Mouse (Mus musculus): ENCODE measurements around the gene Dok3. TPM values are rescaled to one million over a fixed set of nuclear protein-coding genes. Genes with fewer than 3 reads are reported as not detected.
"Not testable (repeated sequence)": the region's sequence is repeated elsewhere in the genome, so short reads cannot be mapped to it uniquely, and the experiment has no call there.

Dok3 gene
- total RNA-seq (2014; fragmentation: Nextera tagmentation) = 26.2 and 59.4 TPM in 2 replicates
- total RNA-seq (2017) = 32.7 and 40.6 TPM in 2 replicates

DNA sequence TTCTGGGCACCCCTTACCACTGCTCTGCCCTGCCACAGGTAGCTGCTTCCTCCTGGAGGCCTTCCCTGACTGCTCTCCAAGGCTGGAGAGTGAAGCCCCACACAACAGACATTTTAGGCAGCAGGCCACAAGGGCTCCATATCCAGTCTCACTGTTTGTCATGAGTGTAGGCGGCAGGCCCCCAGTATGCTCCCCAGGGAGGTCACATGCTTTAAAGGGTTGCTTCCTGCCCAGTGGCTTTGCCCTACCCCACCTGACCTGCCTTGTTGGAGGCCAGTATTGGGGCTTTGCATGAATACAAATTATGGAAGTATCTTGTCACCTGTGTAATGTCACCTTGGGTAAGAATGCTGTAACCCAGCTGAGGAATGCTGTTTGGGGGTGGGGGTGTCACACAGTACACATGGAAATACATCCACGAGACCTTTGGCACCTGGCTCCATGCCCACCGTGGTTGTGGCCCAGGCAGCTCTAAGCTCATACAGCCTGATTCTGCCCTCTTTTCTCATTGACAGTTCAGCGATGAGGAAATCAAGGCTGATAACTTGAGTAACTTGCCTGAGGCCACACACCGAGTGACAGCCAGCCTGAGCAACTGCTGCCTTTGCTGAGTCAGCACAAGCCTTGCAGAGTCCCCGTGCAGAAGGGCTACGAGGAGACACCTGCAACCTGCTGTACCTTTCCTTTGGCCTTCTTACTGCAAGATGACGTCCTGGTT is at the start of gene Dok3:
TSS of gene Dok3 (minus strand) at position 99 of the 718 bp plus-strand sequence.
- peak; percentile 43 for ATAC-seq (replicated peaks; ENCODE audit: poor library complexity, severe bottlenecking)

DNA sequence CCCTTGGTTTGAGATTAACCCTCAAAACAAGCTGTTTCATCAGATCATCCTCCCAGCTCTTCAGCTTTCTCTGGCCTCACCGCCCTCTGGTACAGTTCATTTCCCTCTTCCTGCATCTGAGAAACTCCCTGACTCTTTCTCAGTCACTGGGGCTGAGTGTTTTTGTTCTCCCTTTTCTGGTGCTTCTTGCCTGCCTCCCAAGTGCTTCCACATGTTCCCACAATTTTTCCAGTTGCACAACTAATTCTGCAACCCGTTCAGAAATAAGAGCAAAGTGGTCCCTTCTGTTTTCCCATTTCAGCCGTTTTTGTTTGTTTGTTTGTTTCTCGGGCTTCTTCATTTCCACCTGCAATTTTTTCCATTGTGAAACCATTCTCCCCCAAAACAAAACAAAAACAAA is 49.0 kb upstream of the Dok3 start:
- ATAC-seq (replicated peaks; ENCODE audit: poor library complexity, severe bottlenecking) = no peak

DNA sequence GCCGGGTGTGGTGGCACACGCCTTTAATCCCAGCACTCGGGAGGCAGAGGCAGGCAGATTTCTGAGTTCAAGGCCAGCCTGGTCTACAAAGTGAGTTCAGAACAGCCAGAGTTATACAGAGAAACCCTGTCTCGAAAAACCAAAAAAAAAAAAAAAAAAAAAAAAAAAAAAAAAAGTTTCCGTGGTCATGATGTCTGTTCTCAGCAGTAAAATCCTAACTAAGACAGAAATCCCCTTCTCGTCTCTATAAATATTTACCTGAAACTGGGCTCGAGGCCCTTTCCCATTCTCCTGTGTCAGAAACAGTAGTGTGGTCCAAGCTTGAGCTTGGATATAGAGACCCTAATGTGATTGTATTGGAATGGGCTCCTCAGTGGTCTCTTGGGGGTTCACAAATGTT is 47.8 kb upstream of the Dok3 start:
- ATAC-seq (replicated peaks; ENCODE audit: poor library complexity, severe bottlenecking) = not testable (repeated sequence)

DNA sequence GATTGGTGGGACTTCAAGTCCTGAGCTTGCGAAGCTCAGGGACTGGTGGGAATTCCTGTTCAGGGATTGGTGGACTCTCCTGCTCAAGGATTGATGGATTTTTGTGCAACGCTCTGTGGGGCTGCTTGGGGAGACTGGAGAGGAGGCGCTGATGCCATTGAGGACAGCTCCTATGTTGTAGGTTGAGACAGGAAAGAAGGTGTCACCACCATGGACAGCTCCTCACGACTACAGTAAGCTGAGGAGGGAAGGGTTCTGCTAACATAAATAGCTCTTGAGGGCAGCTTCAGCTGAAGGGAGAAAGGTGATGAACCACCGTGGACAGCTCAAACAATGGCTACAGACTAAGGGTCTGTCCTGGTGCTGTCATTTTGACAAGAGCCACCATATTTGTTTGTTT is 46.8 kb upstream of the Dok3 start:
- no peak for ATAC-seq (replicated peaks; ENCODE audit: poor library complexity, severe bottlenecking)

DNA sequence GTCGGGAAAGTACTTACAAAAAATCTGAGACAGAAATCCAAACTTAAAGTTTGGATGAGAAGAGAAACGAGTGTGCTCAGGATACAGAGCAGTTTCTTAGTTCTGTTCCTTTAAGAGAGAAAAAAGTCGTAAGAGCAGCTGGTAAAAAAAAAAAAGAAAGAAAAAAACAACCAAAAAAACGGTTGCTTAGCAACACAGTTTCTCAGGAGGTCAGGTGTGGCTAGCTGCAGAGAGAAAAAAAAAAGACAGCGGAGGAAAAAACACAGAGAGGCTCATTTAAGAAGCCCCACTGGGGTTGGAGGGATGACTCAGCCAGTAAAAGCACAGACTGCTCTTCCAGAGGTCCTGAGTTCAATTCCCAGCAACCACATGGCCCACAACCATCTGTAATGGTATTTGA is 45.2 kb upstream of the Dok3 start:
- ATAC-seq (replicated peaks; ENCODE audit: poor library complexity, severe bottlenecking) = no peak

DNA sequence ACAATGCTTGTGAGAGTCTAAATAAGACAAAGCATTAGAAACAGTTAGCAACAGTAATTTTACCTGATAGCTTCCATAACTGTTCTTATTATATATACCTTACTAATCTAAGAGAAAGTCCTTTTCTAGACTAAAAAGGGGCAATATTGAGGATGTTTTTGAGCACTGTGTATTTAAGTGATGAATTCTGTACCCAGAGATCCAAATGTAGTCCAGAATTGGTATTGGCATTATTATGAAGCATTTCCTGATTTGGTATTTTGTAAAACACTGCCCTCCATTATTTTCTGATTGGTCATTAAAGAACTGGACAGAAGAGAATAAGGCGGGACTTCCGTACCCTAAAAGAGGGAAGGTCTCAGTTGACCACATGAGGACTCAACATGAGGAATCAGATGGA is 44.3 kb upstream of the Dok3 start, which contains the start of gene Tmed9:
TSS of gene Tmed9 (plus strand) at position 301 of the 400 bp plus-strand sequence.
- ATAC-seq (replicated peaks; ENCODE audit: poor library complexity, severe bottlenecking) = no peak

DNA sequence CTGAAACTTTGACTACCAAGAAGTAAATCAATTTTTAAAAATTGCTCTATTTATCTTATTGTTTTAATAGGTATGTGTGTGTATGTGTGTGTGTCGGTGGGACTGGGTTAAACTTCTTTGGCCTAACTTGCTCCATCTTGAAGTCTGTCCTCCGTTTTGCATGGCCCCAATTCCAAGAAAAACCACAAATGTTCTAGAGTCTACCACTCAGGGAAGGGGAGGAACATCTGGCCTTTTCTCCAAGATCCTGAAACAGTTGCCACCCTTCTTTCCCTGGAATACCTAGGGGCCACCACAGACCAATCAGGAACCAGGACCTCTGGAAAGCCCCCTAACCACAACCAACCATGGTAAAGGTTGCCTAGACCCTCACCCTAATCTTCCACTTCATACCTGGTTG is 42.9 kb upstream of the Dok3 start:
- ATAC-seq (replicated peaks; ENCODE audit: poor library complexity, severe bottlenecking) = no peak

DNA sequence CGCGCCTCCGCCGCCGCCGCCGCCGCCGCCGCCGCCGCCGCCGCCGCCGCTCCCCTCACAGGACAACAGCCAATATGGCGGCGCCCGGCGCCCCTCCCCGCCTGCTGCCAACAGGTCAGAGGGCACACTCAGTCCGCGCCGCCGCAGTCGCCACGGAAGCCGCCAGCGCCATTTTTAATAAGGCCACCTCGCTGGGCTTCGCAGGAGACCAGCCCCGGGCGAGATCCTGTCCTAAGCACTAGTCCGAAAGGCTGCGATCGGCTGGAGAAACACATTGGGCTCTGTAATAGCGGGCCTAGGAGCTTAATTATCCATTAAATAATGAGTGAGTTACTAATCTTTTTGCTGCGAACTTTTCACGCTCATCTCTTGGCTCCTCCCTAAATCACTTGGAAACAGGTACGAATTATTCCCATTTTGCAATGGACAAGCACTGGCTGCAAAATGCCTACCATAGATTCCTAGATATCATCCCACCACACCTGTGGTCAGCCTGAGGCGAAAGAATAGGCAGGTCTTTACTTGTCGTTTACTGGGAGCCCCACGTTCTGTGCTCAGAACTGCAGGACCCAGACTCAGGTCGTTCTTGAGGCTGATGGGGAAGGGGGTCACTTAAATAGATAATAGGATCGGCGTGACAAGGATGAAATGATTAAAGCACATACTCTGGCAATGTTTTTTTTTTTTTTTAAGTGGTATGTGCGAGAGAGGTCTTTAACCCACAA is 42.1 kb upstream of the Dok3 start, which contains the start of gene Fam193b:
TSS of gene Fam193b (minus strand) at position 94 of the 725 bp plus-strand sequence.
- peak; percentile 98 for ATAC-seq (replicated peaks; ENCODE audit: poor library complexity, severe bottlenecking)

DNA sequence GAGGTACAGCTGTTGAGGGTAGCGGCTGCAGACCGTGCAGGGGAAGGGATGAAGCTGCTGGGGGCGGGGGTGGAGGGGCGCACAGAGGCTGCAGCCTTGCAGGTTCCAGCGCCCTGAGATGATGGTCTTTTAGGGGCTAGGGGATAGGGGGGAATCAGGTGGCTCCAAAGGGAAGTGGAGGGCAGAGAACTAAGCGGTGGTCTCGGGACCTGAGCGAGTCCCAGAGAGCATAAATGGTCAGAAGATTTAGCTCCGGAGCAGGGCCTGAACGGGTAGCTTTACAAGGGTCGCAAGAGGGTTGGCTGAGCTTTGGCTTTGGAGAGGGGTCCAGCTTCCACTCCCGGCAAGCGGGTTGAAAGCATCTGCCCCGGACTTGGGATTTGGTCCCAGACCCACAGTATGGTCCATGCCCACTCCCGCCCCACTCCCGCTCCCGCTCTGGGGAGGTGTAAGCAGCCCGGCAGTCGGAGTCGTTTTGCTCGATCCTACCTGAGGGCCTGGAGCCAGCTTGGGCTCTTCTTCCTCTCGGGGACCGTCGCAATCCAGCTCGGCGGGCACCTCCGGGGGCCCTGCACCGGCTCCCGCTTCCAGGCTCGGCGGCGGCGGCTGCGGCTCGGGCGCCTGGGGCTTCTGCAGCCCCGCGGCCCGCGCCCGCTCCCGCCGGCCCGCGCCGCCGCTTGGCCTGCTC is 41.3 kb upstream of the Dok3 start:
- ATAC-seq (replicated peaks; ENCODE audit: poor library complexity, severe bottlenecking) = peak; percentile 23

DNA sequence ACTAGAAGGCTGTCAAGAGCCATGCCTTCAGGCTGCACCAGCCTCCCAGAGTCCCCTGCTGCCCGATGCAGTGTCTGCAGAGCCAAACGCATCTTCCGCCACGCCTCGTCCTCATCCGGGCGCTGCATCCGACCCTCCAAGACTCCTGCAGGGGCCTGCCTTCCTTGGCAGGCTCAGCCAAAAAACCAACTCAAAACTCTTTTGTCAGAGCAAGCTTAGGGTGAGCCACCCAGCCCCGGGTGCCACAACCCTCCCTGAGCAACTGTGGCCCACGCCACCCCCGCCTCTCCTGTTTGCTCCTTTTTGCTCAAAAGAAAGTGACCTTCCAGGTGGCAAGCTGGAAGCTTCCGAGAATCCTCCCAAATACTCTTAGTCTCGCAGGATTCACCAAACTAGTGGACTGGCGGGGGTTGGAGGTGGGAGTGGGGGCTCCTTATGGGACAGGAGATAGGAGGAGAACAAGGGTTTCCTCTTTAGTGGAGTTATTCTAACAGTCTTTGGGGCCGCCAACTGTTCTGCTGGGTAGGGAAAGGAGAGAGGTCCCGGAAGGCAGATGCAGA is 40.7 kb upstream of the Dok3 start:
- ATAC-seq (replicated peaks; ENCODE audit: poor library complexity, severe bottlenecking) = no peak

DNA sequence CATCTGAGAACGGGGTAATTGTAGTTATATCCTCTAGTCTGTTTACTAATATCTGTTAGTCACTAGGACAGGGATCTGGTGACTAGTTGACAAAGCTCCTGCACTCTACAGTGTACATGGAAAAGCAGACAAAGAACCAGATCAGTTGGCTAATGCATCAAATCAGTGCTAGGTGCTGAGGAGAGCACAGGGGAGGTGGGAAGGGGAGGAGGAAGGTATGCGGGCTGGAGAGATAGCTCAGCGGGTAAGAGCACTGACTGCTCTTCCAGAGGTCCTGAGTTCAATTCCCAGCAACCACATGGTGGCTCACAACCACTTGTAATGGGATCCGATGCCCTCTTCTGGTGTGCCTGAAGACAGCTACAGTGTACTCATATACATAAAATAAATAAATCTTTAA is 39.4 kb upstream of the Dok3 start:
- not testable (repeated sequence) for ATAC-seq (replicated peaks; ENCODE audit: poor library complexity, severe bottlenecking)

DNA sequence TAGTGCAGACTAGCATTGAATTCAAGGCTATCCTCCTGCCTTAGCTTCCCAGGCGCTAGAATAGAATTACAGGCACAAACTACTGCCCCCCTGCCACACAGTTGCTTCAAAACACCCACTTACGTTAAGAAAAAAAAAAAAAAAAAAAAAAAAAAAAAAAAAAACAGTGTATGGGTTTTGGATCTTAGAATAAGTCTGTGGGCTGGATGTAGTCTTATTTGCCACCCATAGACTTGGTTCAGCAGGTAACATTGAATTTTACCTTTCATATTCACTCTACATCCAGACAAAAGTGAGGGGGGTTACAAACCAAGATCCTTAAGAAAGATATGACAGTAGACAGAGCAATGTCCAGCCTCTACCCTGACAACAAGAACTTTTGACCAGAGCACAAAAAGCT is 38.9 kb upstream of the Dok3 start:
- no peak for ATAC-seq (replicated peaks; ENCODE audit: poor library complexity, severe bottlenecking)

DNA sequence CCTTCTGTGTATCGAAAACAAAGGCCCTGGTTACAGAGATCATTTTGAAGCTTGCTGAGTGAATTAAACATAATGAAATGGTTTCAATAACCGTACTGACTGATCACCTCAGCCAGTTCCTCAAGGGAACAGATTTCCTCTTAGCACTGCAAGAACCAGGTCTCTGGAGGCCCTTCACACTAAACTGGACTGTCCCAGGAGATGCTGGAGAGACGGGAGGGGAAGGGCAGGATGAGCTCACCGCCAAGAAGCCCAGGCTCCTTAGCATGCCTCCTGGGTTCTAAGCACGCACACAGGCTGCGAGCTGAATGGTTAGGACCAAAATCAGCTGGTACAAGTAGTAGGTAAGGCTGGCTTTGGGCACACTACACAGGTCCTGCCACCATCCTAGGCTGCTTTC is 37.9 kb upstream of the Dok3 start:
- no peak for ATAC-seq (replicated peaks; ENCODE audit: poor library complexity, severe bottlenecking)

DNA sequence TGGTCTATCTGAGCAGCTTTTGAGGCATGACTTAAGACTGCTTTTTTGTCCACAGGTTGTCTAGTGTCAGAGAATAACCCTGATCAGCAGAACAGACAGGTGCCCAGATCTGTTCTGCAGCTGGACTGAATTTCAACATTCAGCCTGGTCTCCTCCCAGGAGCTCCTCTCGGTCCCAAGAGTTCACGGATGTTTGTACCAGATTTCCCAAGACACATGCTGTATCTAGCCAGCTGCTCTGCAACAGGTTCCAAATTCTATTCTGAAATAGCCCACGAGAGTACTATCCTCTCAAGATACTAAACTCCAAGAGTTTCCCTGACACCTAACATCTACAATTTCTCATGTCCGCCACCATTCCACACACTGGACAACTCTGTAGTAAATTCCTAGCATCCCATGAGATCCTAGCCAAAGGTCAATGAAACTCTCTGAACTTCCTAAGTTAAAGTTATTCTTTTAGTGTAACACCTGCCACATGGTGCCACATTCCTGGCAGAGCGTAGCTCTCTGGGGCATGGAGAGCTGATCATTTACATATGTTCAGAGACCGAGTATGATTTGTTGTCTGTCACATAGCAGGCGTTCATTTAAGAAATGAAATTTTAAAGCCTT is 34.3 kb upstream of the Dok3 start:
- no peak for ATAC-seq (replicated peaks; ENCODE audit: poor library complexity, severe bottlenecking)

DNA sequence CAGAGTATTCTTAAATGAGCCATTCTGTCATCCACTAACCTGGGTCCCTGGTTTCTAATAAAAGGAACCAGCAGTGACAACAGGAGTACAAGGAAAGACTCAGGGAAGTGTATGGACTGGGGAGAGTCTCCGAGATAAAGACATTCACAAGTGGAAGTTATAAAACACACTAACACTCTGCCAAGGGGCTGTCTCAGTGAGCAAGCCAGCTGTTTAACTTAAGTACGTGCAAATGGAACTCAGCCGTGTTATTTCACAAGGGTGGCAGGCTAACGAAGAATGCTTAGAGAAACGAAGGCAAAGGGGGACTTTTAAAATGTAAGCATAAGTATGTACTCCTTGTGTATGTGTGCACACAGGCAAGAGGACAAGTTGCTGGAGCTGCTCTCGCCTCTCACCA is 28.4 kb upstream of the Dok3 start:
- no peak for ATAC-seq (replicated peaks; ENCODE audit: poor library complexity, severe bottlenecking)

DNA sequence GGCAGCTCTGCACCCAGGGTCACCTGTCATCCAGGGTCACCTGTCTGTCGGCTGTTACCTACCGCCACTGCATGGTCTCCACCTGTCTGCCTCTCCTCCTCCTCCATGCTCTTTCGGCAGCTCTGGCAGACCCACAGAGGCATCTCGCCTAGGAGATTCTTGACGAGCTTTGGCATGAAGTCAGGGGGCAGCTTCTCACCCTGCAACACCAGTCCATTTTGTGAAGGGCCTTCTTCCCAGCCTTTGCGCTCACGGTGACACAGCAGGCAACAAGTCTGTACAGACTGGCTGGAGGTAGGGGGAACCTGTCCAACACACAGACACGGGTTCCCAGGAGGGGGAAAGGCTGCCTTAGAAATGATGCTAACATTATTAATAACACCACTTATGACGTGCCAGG is 26.8 kb upstream of the Dok3 start:
- no peak for ATAC-seq (replicated peaks; ENCODE audit: poor library complexity, severe bottlenecking)

DNA sequence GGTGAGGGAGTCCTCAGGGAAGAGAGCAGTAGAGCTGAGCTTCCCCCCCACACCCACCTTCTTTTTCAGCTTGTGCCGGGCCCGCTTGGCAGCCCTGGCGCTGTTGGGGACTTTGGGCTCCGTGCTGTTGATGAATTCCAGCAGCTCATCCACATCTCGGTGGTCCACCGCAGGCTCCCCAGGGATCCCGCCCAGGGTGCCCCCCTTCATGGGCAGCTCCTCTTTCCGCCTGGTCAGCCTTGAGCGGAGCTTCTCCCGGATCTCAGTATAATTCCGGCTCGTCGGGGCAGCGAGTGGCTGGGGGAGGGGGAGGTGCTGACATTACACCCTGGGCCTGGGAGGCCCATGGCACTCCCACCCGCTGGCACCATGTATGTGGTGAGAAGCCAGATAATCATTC is 20.0 kb upstream of the Dok3 start:
- ATAC-seq (replicated peaks; ENCODE audit: poor library complexity, severe bottlenecking) = no peak

DNA sequence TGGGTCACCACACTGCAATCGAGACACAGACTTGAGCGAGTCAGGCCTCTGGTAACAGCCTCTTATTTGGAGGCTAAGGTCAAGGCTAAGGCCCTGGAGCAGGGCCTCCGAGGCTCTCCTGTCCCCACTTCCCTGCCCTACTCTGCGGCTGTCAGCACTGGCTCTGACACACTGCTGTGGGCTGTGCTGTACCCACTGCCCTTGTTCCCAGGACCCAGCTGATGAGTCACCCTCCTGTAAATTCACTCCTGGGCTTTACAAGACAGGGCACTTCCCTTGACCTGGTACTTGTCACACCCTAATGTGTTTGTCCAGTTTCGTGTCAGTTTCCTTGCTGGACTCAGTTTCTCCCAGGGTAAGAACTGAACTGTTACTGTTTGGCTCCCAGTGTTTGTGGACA is 19.3 kb upstream of the Dok3 start:
- no peak for ATAC-seq (replicated peaks; ENCODE audit: poor library complexity, severe bottlenecking)

DNA sequence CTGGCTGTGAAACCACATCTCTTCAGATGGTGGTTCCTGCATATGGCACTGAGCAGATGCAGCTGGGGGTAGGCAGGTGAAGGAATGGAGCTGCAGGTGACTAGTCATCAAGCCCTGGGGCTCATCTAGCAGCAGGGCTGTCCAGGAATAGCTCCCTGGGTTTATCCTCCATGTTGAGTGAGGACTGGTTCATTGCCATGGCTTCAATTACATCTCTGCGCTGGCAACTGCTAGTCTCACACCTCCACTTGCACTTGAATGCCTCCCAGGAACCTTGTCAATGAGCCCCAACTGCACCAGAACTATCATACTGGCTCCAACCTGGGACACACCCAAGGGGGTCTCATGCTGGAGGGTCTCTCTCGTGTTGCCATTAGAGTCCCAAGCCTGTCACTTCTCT is 18.8 kb upstream of the Dok3 start:
- no peak for ATAC-seq (replicated peaks; ENCODE audit: poor library complexity, severe bottlenecking)

DNA sequence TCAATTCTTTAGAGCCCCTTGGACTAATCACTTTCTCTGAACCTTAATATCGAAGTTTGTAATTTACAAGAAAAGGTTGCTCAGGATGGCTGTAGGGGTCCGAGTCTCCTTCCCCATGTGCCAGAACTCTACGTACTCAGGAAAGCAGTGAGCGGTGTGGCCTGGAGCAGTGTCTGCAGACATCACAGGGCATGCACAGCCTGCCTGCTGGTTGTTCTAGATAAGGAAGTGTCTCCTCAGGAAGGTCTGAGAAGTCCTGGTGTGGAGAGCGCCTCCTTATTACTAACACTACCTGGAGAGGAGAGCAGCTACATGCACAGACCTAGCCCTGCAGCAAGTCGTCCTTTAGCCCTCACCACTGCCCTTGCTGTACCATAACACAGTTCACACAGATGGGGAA is 15.7 kb upstream of the Dok3 start:
- ATAC-seq (replicated peaks; ENCODE audit: poor library complexity, severe bottlenecking) = no peak

Measured in granulocyte monocyte progenitor cell, adult 5-6 weeks (primary cell).